Mouse (Mus musculus) retina, postnatal 1 day (tissue): ENCODE results near the gene Manba.

Source experiments
- DNase-seq: peaks from one replicate; pipeline ENCODE4 v3.0.0-alpha.2; 2012

Manba gene

DNA sequence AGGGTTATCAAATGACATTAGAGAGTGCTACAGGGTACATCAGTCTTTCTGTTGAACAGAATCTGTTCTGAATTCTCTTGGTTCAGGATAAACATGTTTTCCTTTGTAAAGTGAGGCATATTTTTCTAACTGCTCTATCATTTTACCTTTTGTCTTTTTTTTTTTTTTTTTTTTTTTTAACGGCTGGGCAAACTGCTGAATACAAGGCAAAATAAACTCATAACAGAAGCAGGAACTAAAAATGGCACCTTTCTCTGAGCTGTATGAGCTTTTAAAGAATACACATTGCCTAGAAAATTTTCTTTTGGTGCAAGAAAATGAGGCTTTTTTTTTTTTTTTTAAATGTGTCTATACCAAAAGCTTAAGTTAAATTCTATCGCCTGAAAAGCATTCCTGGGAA is 100.6 kb downstream of the Manba start:
- DNase-seq, result no peak

DNA sequence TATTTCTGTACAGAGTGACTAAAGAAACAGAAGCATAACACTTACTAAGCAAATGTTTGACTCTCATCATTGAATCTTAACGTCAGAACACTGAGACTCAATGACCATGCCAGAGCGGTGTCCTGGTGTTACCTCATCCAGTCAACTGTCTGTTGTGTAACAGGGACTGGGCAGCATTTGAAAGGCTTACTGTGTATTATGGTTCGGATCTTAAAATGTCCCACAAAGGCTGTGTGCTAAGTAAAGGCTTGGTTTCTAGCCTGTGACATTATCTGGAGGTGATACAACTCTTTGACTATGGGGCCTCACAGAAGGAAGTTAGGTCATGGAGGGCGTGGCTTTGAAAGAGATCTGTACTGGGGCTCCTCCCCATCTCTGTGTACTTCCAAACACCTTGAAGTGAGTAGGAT is 101.1 kb downstream of the Manba start:
- no peak for DNase-seq

DNA sequence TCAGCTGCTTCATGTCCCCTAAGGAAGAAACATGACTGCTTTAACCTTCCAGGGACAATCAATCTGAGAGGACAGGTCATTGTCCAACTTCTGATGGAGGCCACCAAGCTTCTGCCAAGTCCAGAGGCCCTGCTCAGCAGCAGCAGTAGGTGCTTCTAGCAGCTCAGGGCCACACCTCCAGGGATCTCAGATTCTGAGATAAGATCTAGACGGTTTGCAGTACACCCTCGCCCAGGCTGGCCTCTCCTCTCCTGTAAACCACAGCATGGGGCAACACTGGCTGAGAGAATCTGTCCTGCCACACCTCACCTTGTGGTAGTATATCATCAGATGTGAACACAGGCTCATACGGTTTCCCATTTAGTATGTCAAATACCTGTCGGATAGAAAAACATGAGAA is 105.1 kb downstream of the Manba start:
- no peak for DNase-seq

DNA sequence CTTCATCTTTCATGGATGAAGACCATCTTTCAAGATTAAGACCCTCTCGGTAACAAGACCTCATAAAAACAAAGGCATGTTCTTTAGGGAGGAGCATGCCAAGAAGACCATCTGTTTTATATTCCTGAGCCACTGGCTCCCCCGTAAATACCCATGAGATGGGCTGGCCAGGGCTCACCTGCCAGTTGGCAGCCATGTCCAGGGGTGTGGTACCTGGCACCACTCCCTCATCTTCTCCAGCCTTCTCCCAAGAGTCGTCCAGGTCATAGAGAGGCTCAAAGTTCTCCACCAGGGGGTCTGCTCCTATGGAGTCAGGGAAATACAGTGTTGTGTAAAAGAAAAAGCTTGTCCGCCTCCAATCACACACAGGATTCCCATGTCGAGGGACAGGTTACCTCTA is 106.0 kb downstream of the Manba start:
- DNase-seq, result no peak

- no peak for DNase-seq
Observed at GRCm38 (mm10) chr3:135592011-135592410, 106.6 kb downstream of the Manba start.

- no peak for DNase-seq
Observed at GRCm38 (mm10) chr3:135594238-135594917, 109.0 kb downstream of the Manba start.

GRCm38 (mm10) chr3:135597014-135597413 is 111.6 kb downstream of the Manba start:
- no peak for DNase-seq

- no peak for DNase-seq
Observed at GRCm38 (mm10) chr3:135598355-135598754, 112.9 kb downstream of the Manba start.

GRCm38 (mm10) chr3:135602731-135603130 is 117.3 kb downstream of the Manba start:
- no peak for DNase-seq

- DNase-seq, result no peak
Observed at GRCm38 (mm10) chr3:135604626-135605417, 119.4 kb downstream of the Manba start.

DNA sequence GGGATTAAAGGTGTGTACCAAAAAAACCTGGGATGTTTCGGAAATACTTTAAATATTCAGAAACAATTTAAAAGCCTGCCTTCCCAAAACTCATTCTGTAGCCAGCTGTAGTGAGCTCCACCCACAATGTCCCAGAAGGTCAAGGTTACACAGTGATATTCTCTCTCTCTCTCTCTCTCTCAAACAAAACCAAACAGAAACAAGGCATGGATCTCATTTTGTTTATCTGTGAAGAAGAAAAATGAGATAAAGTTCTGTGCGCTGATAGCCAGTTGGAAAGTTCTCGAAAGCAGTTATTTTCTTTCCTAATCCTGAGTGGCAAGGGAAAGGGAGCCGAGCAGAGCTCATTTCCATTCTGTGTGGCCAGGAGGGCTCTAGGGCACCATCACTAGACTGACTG is 120.1 kb downstream of the Manba start:
- DNase-seq, result no peak

- DNase-seq, result no peak
Observed at GRCm38 (mm10) chr3:135606592-135606991, 121.2 kb downstream of the Manba start.

DNA sequence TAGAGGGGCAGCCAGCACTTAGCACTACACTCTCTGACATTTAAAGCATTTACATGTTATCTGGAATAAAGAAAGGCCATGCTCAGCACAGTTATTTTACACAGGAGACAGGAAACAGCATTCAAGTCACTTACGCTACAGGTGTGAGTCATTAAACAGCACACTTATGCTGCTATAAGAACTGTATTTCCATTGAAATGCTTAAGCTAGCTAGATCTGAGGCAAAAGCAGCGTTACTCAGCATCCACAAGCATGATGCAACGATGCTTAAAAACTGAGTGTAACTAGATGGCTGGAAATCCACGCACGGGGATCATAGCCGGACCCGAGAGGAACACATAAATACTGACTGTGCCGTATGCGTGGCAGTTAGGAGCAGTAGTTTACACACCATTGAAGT is 121.6 kb downstream of the Manba start:
- DNase-seq, result no peak

- DNase-seq, result no peak
Observed at GRCm38 (mm10) chr3:135607660-135608473, 122.5 kb downstream of the Manba start.

- DNase-seq, result no peak
Observed at GRCm38 (mm10) chr3:135610221-135610620, 124.8 kb downstream of the Manba start.

GRCm38 (mm10) chr3:135614376-135614775 is 129.0 kb downstream of the Manba start:
- DNase-seq, result no peak

- no peak for DNase-seq
Observed at GRCm38 (mm10) chr3:135616730-135617129, 131.3 kb downstream of the Manba start.
